Mouse (Mus musculus) liver, adult 2 months (tissue): ENCODE results near the gene Cd180.

Experiments used
- CTCF ChIP-seq: fragments of 200-500 bp; IDR thresholded peaks from 2 replicates; pipeline ENCODE4 v1.5.1; 2011; ENCODE audit warnings: low read depth, low read length, control low read depth
- POLR2A ChIP-seq: fragments of 200-500 bp; IDR thresholded peaks from 2 replicates; pipeline ENCODE4 v1.6.1; 2011; ENCODE audit warnings: low read length, control low read depth; ENCODE audit not compliant: insufficient read depth; ENCODE audit errors: extremely low read depth

DNA sequence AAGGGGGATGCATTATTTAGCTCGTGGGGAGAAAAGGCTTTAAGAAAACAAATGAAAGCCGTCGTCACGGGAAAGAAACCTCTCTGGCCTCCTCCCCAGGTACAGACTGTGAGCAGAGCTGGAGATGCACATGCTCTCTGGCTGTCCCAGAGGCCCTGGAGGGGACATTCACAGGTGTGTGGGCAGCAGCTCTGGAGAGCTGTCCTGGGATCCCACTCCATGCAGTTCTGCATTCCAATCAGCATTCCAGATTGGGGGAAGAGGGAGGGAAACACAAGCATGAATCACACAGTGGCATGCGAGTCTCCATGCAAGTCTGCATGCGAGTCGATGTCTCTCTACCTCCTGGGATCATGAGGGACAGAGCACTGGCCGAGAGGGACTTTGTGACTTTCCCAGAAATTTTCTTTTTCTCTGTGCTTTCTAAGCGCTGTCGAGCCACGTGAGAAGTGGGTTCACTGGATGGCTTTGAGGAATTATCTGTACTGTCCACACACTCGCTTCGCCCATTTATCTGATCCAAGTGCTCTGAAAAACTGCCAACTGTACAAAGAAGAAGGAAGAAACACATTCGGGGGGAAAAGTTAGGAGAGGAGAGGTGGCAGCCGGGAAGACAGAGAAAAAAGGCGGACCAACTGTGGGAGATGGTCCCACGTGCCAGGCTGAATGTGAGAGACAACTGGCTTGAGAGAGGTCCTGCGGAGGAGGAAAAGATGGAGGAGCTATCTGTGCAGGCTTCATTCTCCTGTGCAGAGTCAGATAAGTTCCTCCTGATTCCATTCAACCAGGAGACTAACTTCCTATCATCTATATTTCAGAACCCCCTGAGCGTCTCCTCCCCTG is 60.6 kb downstream of the Cd180 start:
- TF ChIP-seq POLR2A (no peak), CTCF (no peak)
